Mouse (Mus musculus) neural tube, embryonic 12.5 days (tissue): ENCODE measurements around the gene Neu1. TPM values are rescaled to one million over a fixed set of nuclear protein-coding genes. Genes with fewer than 3 reads are reported as not detected.
"Not testable (repeated sequence)": the region's sequence is repeated elsewhere in the genome, so short reads cannot be mapped to it uniquely, and the experiment has no call there.

Experiments used
- ATAC-seq: fragments of 200-750 bp; cut with Nextera tagmentation; 2 replicates; pipeline ENCODE4 v1.8.0; 2017; ENCODE audit warnings: low read depth, mild to moderate bottlenecking, moderate TSS enrichment, moderate library complexity; ENCODE audit not compliant: low FRiP score
- H3K27ac ChIP-seq: fragments of 300-500 bp; sonication (generic); 2 replicates; pipeline ENCODE4 v1.5.1; 2016
- H3K27me3 ChIP-seq: fragments of 300-500 bp; sonication (generic); replicated peaks from 2 replicates; pipeline ENCODE4 v1.6.1; 2016; ENCODE audit warnings: mild to moderate bottlenecking
- H3K36me3 ChIP-seq: fragments of 300-500 bp; sonication (generic); 2 replicates; pipeline ENCODE4 v1.6.1; 2016; ENCODE audit warnings: mild to moderate bottlenecking
- H3K4me1 ChIP-seq: fragments of 300-500 bp; sonication (generic); 2 replicates; pipeline ENCODE4 v1.6.1; 2016
- H3K4me2 ChIP-seq: fragments of 300-500 bp; sonication (generic); replicated peaks from 2 replicates; pipeline ENCODE4 v1.6.1; 2016; ENCODE audit warnings: mild to moderate bottlenecking
- H3K4me3 ChIP-seq: fragments of 300-500 bp; sonication (generic); 2 replicates; pipeline ENCODE4 v1.5.1; 2016
- H3K9ac ChIP-seq: fragments of 300-500 bp; sonication (generic); 2 replicates; pipeline ENCODE4 v1.6.1; 2016; ENCODE audit warnings: mild to moderate bottlenecking
- H3K9me3 ChIP-seq: fragments of 300-500 bp; sonication (generic); 2 replicates; pipeline ENCODE4 v1.6.1; 2016; ENCODE audit warnings: mild to moderate bottlenecking
- WGBS: fragments of 180-500 bp; shearing (Covaris S2); methylation state at CpG from one replicate; pipeline ENCODE4 v1.1.7; 2016; 5-methylcytosine and 5-hydroxymethylcytosine counted together
- polyA plus RNA-seq: library from polyadenylated mRNA; unstranded; fragments of >200 nt; fragmentation: Nextera tagmentation; extraction: Ambion mirVana; gene quantifications from 2 replicates; pipeline ENCODE4 v1.2.1, GENCODE M21; 2016

The Neu1 gene
- polyA plus RNA-seq, 1 experiment from 2014 or later, result 24.4 TPM

GRCm38 (mm10) chr17:34937960-34938505 lies 7.0 kb downstream of the Neu1 start:
- H3K27me3 ChIP-seq, result no peaks in the 10 kb centered on the region
- H3K9ac ChIP-seq, result no peak overlapping the region
- H3K9me3 ChIP-seq, result no peaks in the 10 kb centered on the region
- H3K27ac ChIP-seq, result no peak overlapping the region
- H3K36me3 ChIP-seq, result peaks cover 18% of the 10 kb centered on the region
- H3K4me3 ChIP-seq, result no peak overlapping the region
- no peak overlapping the region for H3K4me2 ChIP-seq
- WGBS, result 83% methylated on average over 6 of the region's 6 CpGs
- no peak for ATAC-seq
- peaks cover 5% of the 10 kb centered on the region; the same call in 1 of the 2 replicates for H3K4me1 ChIP-seq

- no peaks in the 10 kb centered on the region for H3K9me3 ChIP-seq
- peaks cover 5% of the 10 kb centered on the region; the same call in 1 of the 2 replicates for H3K4me1 ChIP-seq
- no peak for ATAC-seq
- peak overlapping the region; percentile 5; the same call in 1 of the 2 replicates for H3K4me3 ChIP-seq
- H3K27me3 ChIP-seq, result no peaks in the 10 kb centered on the region
- 0 out of 2 replicates have a peak overlapping the region, but pooled peaks have one; percentile 18 for H3K9ac ChIP-seq
- WGBS, result 7% methylated on average over 15 of the region's 15 CpGs
- no peak overlapping the region for H3K27ac ChIP-seq
- peak overlapping the region; percentile 53 for H3K4me2 ChIP-seq
- H3K36me3 ChIP-seq, result peaks cover 2% of the 10 kb centered on the region; the same call in 1 of the 2 replicates
Observed at GRCm38 (mm10) chr17:34941344-34942041, 10.4 kb downstream of the Neu1 start.

GRCm38 (mm10) chr17:34943128-34943815 lies 12.2 kb downstream of the Neu1 start:
- Histone ChIP-seq H3K36me3 (no peaks in the 10 kb centered on the region), H3K9ac (no peak overlapping the region), H3K4me2 (no peak overlapping the region), H3K27ac (no peak overlapping the region), H3K27me3 (no peaks in the 10 kb centered on the region), H3K4me1 (peaks cover 5% of the 10 kb centered on the region; the same call in 1 of the 2 replicates), H3K9me3 (no peaks in the 10 kb centered on the region), H3K4me3 (no peak overlapping the region)
- ATAC-seq, result no peak
- 77% methylated on average over 4 of the region's 4 CpGs for WGBS

GRCm38 (mm10) chr17:34944362-34944761 lies 13.3 kb downstream of the Neu1 start:
- Histone ChIP-seq H3K27ac (no peak overlapping the region), H3K4me1 (peaks cover 5% of the 10 kb centered on the region; the same call in 1 of the 2 replicates), H3K27me3 (no peaks in the 10 kb centered on the region), H3K9ac (no peak overlapping the region), H3K36me3 (peaks cover 1% of the 10 kb centered on the region), H3K4me3 (no peak overlapping the region), H3K4me2 (no peak overlapping the region), H3K9me3 (no peaks in the 10 kb centered on the region)
- ATAC-seq, result no peak

GRCm38 (mm10) chr17:34946486-34947140 lies 15.6 kb downstream of the Neu1 start:
- Histone ChIP-seq H3K9ac (no peak overlapping the region), H3K9me3 (no peaks in the 10 kb centered on the region), H3K27ac (no peak overlapping the region), H3K4me3 (no peak overlapping the region), H3K36me3 (peaks cover 18% of the 10 kb centered on the region), H3K4me2 (no peak overlapping the region), H3K4me1 (peaks cover 12% of the 10 kb centered on the region), H3K27me3 (no peaks in the 10 kb centered on the region)
- no peak for ATAC-seq
- whole genome bisulfite sequencing, result 94% methylated on average over 5 of the region's 5 CpGs

GRCm38 (mm10) chr17:34947606-34948005 lies 16.6 kb downstream of the Neu1 start:
- 30% methylated on average over 8 of the region's 8 CpGs for WGBS

GRCm38 (mm10) chr17:34948721-34949552 lies 17.9 kb downstream of the Neu1 start:
- not testable (repeated sequence) for H3K4me1 ChIP-seq, H3K9ac ChIP-seq, H3K9me3 ChIP-seq, ATAC-seq, H3K27me3 ChIP-seq, H3K27ac ChIP-seq, H3K4me3 ChIP-seq
- 62% methylated on average over 9 of the region's 9 CpGs for WGBS
- 0 out of 2 replicates have a peak overlapping the region, but pooled peaks have one; percentile 26 for H3K4me2 ChIP-seq
- H3K36me3 ChIP-seq, result peaks cover 18% of the 10 kb centered on the region

More at GRCm38 (mm10) chr17:34947606-34948005, 16.6 kb downstream of the Neu1 start:
- Histone ChIP-seq H3K9me3 (no peaks in the 10 kb centered on the region), H3K27me3 (no peaks in the 10 kb centered on the region), H3K9ac (no peak overlapping the region), H3K4me3 (no peak overlapping the region), H3K4me1 (peaks cover 9% of the 10 kb centered on the region; the same call in 1 of the 2 replicates), H3K27ac (no peak overlapping the region), H3K4me2 (no peak overlapping the region), H3K36me3 (peaks cover 18% of the 10 kb centered on the region)
- ATAC-seq, result no peak

- H3K4me2 ChIP-seq, result peak overlapping the region; percentile 26
- H3K36me3 ChIP-seq, result peaks cover 18% of the 10 kb centered on the region
- H3K27ac ChIP-seq, result no peak overlapping the region
- WGBS, result 34% methylated on average over 4 of the region's 4 CpGs
- H3K4me3 ChIP-seq, result no peak overlapping the region; the same call in 1 of the 2 replicates
- H3K4me1 ChIP-seq, result peaks cover 9% of the 10 kb centered on the region; the same call in 1 of the 2 replicates
- H3K27me3 ChIP-seq, result no peaks in the 10 kb centered on the region
- no peak for ATAC-seq
- H3K9ac ChIP-seq, result no peak overlapping the region
- no peaks in the 10 kb centered on the region for H3K9me3 ChIP-seq
Observed at GRCm38 (mm10) chr17:34949553-34949969, 18.5 kb downstream of the Neu1 start.

GRCm38 (mm10) chr17:34950514-34951455 lies 19.7 kb downstream of the Neu1 start:
- Histone ChIP-seq H3K9ac (peak overlapping the region; percentile 93), H3K36me3 (peaks cover 18% of the 10 kb centered on the region), H3K4me1 (peaks cover 9% of the 10 kb centered on the region; the same call in 1 of the 2 replicates), H3K27ac (peak overlapping the region; percentile 75), H3K27me3 (peaks cover 12% of the 10 kb centered on the region), H3K9me3 (no peaks in the 10 kb centered on the region), H3K4me2 (peak overlapping the region; percentile 84), H3K4me3 (peak overlapping the region; percentile 70)
- WGBS, result 15% methylated on average over 10 of the region's 10 CpGs
- no peak for ATAC-seq

- WGBS, result under 1% methylated on average over 29 of the region's 29 CpGs
- ATAC-seq, result peak; percentile 67
- Histone ChIP-seq H3K4me1 (peaks cover 9% of the 10 kb centered on the region; the same call in 1 of the 2 replicates), H3K27me3 (peaks cover 15% of the 10 kb centered on the region), H3K4me3 (peak overlapping the region; percentile 70), H3K27ac (peak overlapping the region; percentile 75), H3K36me3 (peaks cover 18% of the 10 kb centered on the region), H3K9ac (peak overlapping the region; percentile 93), H3K4me2 (peak overlapping the region; percentile 84), H3K9me3 (no peaks in the 10 kb centered on the region)
Observed at GRCm38 (mm10) chr17:34951636-34952377, 20.8 kb downstream of the Neu1 start.
